Mouse (Mus musculus): ENCODE measurements around the gene Gm48552. TPM values are rescaled to one million over a fixed set of nuclear protein-coding genes. Genes with fewer than 3 reads are reported as not detected.

The Gm48552 gene
- total RNA-seq, 4 experiments from 2014 or later, result 2.0 to 4.2 (median 2.6) TPM

GRCm38 (mm10) chr10:81432868-81433262 is 44.1 kb downstream of the Gm48552 start:
- DNase-seq, result peak; percentile 93

- no peak for DNase-seq
Observed at GRCm38 (mm10) chr10:81433541-81434289, 44.9 kb downstream of the Gm48552 start.

GRCm38 (mm10) chr10:81434361-81435263 is 45.8 kb downstream of the Gm48552 start:
- DNase-seq, result no peak

GRCm38 (mm10) chr10:81435436-81435835 is 46.6 kb downstream of the Gm48552 start:
- peak; percentile 69 for DNase-seq

Small RNA genes within 50 kb of the gene (microRNA-seq; reads per million reads assigned to microRNA genes)
- gene Mir1191b, result 0.18 to 0.34 reads per million in 2 experiments
- gene Mir6913, result 0 to 0.17 reads per million in 2 experiments

Other genes starting within 250 kb of the Gm48552 start
- 10 to 100 TPM; 22.8 to 32.5 (median 30.1) TPM for gene Pias4, start 221.1 kb upstream of the Gm48552 start, total RNA-seq (2022)
- gene Eef2, start 212.4 kb upstream of the Gm48552 start, total RNA-seq (2022), result 1,000 to 10,000 TPM; 1,447 to 1,655 (median 1,598) TPM
- gene Dapk3, start 206.0 kb upstream of the Gm48552 start, total RNA-seq (2022), result 10 to 100 TPM; 67.7 to 88.0 (median 81.8) TPM
- not detected for gene 4930442H23Rik, start 205.2 kb upstream of the Gm48552 start, total RNA-seq (2022)
- gene Nmrk2, start 187.0 kb upstream of the Gm48552 start, total RNA-seq (2022), result not detected
- 1 to 10 TPM; 3.8 to 6.4 (median 4.4) TPM for gene Atcay, start 158.2 kb upstream of the Gm48552 start, total RNA-seq (2022)
- gene Zfr2, start 155.8 kb upstream of the Gm48552 start, total RNA-seq (2022), result 10 to 100 TPM; 27.6 to 35.6 (median 30.0) TPM
- gene Matk, start 136.1 kb upstream of the Gm48552 start, total RNA-seq (2022), result 1 to 10 TPM in 3 of 4 experiments, under 1 TPM in 1; 0.67 to 2.1 (median 1.5) TPM
- 100 to 1,000 TPM; 100 to 139 (median 113) TPM for gene Mrpl54, start 122.1 kb upstream of the Gm48552 start, total RNA-seq (2022)
- 10 to 100 TPM; 61.9 to 72.3 (median 66.4) TPM for gene Apba3, start 122.0 kb upstream of the Gm48552 start, total RNA-seq (2022)
- under 1 TPM; 0.22 to 0.81 (median 0.29) TPM for gene Tjp3, start 97.4 kb upstream of the Gm48552 start, total RNA-seq (2022)
- gene Pip5k1c, start 96.0 kb upstream of the Gm48552 start, total RNA-seq (2022), result 10 to 100 TPM; 42.6 to 61.1 (median 53.3) TPM
- 10 to 100 TPM; 37.7 to 47.5 (median 42.5) TPM for gene Cactin, start 67.9 kb upstream of the Gm48552 start, total RNA-seq (2022)
- 10 to 100 TPM; 35.6 to 52.1 (median 42.0) TPM for gene Tbxa2r, start 60.3 kb upstream of the Gm48552 start, total RNA-seq (2022)
- gene Gipc3, start 45.7 kb upstream of the Gm48552 start, total RNA-seq (2022), result 10 to 100 TPM in 2 of 4 experiments, 1 to 10 TPM in 2; 3.7 to 17.7 (median 9.3) TPM
- gene Hmg20b, start 38.5 kb upstream of the Gm48552 start, total RNA-seq (2022), result 100 to 1,000 TPM in 3 of 4 experiments, 10 to 100 TPM in 1; 94.2 to 121 (median 112) TPM
- gene Mfsd12, start 31.5 kb upstream of the Gm48552 start, total RNA-seq (2022), result 10 to 100 TPM; 18.3 to 25.7 (median 22.0) TPM
- 1 to 10 TPM; 1.6 to 5.3 (median 2.4) TPM for gene 4930404N11Rik, start 23.2 kb upstream of the Gm48552 start, total RNA-seq (2022)
- 10 to 100 TPM; 47.1 to 52.7 (median 49.9) TPM for gene Fzr1, start 10.5 kb upstream of the Gm48552 start, total RNA-seq (2022)
- 10 to 100 TPM; 49.8 to 60.2 (median 55.0) TPM for gene Dohh, start 4.6 kb upstream of the Gm48552 start, total RNA-seq (2022)
- 1 to 10 TPM in 2 of 4 experiments, under 1 TPM in 2; 0.65 to 2.9 (median 1.0) TPM for gene Gm48551, start 4.5 kb upstream of the Gm48552 start, total RNA-seq (2022)
- 1 to 10 TPM in 2 of 4 experiments, under 1 TPM in 2; 0.78 to 2.0 (median 0.96) TPM for gene Smim24, start 4.0 kb downstream of the Gm48552 start, total RNA-seq (2022)
- 100 to 1,000 TPM; 113 to 191 (median 144) TPM for gene Nfic, start 66.6 kb downstream of the Gm48552 start, total RNA-seq (2022)
- gene Celf5, start 93.7 kb downstream of the Gm48552 start, total RNA-seq (2022), result 1 to 10 TPM in 3 of 4 experiments, under 1 TPM in 1; 0.17 to 2.5 (median 1.7) TPM
- gene Ncln, start 107.4 kb downstream of the Gm48552 start, total RNA-seq (2022), result 100 to 1,000 TPM; 115 to 136 (median 123) TPM
- 1 to 10 TPM in 2 of 4 experiments, under 1 TPM in 2; 0.56 to 1.7 (median 0.92) TPM for gene S1pr4, start 111.1 kb downstream of the Gm48552 start, total RNA-seq (2022)
- 1 to 10 TPM in 3 of 4 experiments, under 1 TPM in 1; 0.70 to 2.2 (median 1.6) TPM for gene Gna15, start 135.2 kb downstream of the Gm48552 start, total RNA-seq (2022)
- 100 to 1,000 TPM in 2 of 4 experiments, 10 to 100 TPM in 2; 90.2 to 105 (median 98.1) TPM for gene Gna11, start 156.2 kb downstream of the Gm48552 start, total RNA-seq (2022)
- gene Aes, start 170.5 kb downstream of the Gm48552 start, total RNA-seq (2022), result 1,000 to 10,000 TPM in 3 of 4 experiments, 100 to 1,000 TPM in 1; 989 to 1,424 (median 1,166) TPM
- gene Tle2, start 185.6 kb downstream of the Gm48552 start, total RNA-seq (2022), result 100 to 1,000 TPM in 2 of 4 experiments, 10 to 100 TPM in 2; 50.6 to 211 (median 117) TPM
- 100 to 1,000 TPM in 2 of 4 experiments, 10 to 100 TPM in 2; 32.2 to 138 (median 85.6) TPM for gene Tle6, start 212.1 kb downstream of the Gm48552 start, total RNA-seq (2022)
- 1 to 10 TPM; 1.2 to 1.7 (median 1.3) TPM for gene BC025920, start 217.3 kb downstream of the Gm48552 start, total RNA-seq (2022)
- 10 to 100 TPM; 14.7 to 34.5 (median 26.5) TPM for gene Sirt6, start 238.8 kb downstream of the Gm48552 start, total RNA-seq (2022)
- 10 to 100 TPM; 24.6 to 58.2 (median 46.7) TPM for gene Ankrd24, start 239.5 kb downstream of the Gm48552 start, total RNA-seq (2022)